Mouse (Mus musculus): Measurements from ENCODE around the gene Ppp1r3f. TPM values are rescaled to one million over a fixed set of nuclear protein-coding genes. Genes with fewer than 3 reads are reported as not detected.

Ppp1r3f gene
- 1.3 and 1.5 TPM in 2 replicates for polyA plus RNA-seq (2016; fragmentation: Nextera tagmentation; extraction: Ambion mirVana)

GRCm38 (mm10) chrX:7574087-7574884 lies at the start of gene Ppp1r3f:
Ppp1r3f (minus strand) TSS chrX:7574283.
- H3K9me3 ChIP-seq (replicated peaks): no peaks in the 10 kb centered on the region
- WGBS: 19% methylated on average over 65 of the region's 65 CpGs

DNA sequence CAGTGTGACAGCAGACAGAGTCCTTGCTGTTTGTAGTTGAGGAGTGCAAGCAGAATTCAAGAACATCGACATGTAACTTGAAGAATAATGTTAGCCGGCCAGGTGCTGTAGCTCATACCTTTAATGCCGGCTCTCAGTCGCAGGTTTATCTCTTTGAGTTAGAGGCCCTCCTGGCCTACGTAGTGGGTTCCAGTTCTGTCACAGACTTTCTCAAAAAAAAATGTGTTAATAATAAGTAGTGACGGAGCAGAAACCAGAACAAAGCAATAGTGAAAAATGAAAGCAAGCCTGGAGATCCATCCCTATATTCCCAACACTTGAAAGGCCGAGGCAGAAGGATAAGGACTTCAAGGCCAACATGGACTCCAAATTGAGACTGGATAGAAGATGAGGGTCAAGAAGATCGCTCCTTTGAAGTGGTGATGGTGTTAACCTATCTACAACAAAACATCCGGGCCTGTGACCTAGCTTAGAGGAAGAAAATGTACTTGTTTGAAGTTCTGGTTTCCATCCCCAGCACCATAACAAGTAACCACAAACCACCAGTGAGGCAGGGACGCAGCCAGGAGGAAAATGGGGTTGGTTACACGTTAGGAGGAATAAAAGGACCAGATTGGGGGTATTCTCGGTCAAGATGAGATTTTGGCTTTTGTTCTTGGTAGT lies 43.9 kb upstream of the Ppp1r3f start:
- 83% methylated on average over 12 of the region's 12 CpGs for WGBS
- H3K27me3 ChIP-seq (ENCODE audit: low read depth, poor library complexity, severe bottlenecking): no peaks in the 10 kb centered on the region
- no peaks in the 10 kb centered on the region for H3K9me3 ChIP-seq (replicated peaks)
- no peak for DNase-seq (ENCODE audit: low spot score)
- no peak overlapping the region for H3K4me3 ChIP-seq
- no peaks in the 10 kb centered on the region for H3K4me1 ChIP-seq
- H3K27ac ChIP-seq: no peak overlapping the region
- H3K36me3 ChIP-seq: no peaks in the 10 kb centered on the region

More at GRCm38 (mm10) chrX:7574087-7574884, at the start of gene Ppp1r3f:
- H3K4me3 ChIP-seq: peak within 1 kb of the TSS; percentile 64
- DNase-seq (ENCODE audit: low spot score): peak; percentile 86
- no peaks in the 10 kb centered on the region for H3K36me3 ChIP-seq
- peak within 1 kb of the TSS; percentile 94 for H3K27ac ChIP-seq
- peaks cover 17% of the 10 kb centered on the region for H3K4me1 ChIP-seq
- H3K27me3 ChIP-seq (ENCODE audit: low read depth, poor library complexity, severe bottlenecking): no peaks in the 10 kb centered on the region

DNA sequence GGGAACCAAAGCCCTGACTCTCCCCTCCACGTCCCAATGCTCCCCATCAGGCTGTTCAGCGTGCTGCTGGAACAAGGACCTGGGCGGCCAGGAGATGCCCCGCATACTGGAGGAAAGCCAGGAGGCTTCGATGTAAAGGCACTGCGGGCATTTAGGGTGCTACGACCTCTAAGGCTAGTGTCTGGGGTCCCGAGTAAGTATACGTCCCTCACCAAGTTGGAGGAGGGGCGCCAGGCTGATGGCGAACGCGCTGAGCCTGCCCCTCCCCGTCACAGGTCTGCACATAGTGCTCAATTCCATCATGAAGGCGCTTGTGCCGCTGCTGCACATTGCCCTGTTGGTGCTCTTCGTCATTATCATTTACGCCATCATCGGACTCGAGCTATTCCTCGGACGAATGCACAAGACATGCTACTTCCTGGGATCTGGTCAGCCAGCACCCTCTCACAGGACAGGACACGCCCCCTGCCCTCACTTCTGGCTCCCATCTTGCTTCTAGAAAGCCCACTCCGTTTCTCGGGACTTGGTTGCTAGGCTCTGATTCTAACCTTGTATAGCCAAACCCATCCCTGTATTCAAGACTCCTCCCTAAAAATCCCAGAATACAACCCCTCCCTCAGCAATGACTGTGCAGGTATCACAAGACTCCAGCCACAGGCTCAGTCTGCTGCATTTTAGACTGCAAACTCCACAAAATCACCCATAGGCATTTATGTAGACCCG lies 36.6 kb upstream of the Ppp1r3f start:
- no peaks in the 10 kb centered on the region for H3K36me3 ChIP-seq
- peak overlapping the region; percentile 50 for H3K4me3 ChIP-seq
- no peaks in the 10 kb centered on the region for H3K9me3 ChIP-seq (replicated peaks)
- H3K27ac ChIP-seq: no peak overlapping the region
- H3K27me3 ChIP-seq (ENCODE audit: low read depth, poor library complexity, severe bottlenecking): peaks cover 21% of the 10 kb centered on the region
- peak; percentile 31 for DNase-seq (ENCODE audit: low spot score)
- WGBS: 17% methylated on average over 26 of the region's 26 CpGs
- 0 out of 2 replicates have a peak, but pooled peaks cover 3% of the 10 kb centered on the region for H3K4me1 ChIP-seq

- peak overlapping the region; percentile 50 for H3K4me3 ChIP-seq
- no peak for DNase-seq (ENCODE audit: low spot score)
- no peaks in the 10 kb centered on the region for H3K9me3 ChIP-seq (replicated peaks)
- H3K27ac ChIP-seq: no peak overlapping the region
- H3K4me1 ChIP-seq: 0 out of 2 replicates have a peak, but pooled peaks cover 3% of the 10 kb centered on the region
- peaks cover 21% of the 10 kb centered on the region for H3K27me3 ChIP-seq (ENCODE audit: low read depth, poor library complexity, severe bottlenecking)
- no peaks in the 10 kb centered on the region for H3K36me3 ChIP-seq
- 25% methylated on average over 21 of the region's 21 CpGs for WGBS
Measured at GRCm38 (mm10) chrX:7610035-7610434, 36.0 kb upstream of the Ppp1r3f start.

DNA sequence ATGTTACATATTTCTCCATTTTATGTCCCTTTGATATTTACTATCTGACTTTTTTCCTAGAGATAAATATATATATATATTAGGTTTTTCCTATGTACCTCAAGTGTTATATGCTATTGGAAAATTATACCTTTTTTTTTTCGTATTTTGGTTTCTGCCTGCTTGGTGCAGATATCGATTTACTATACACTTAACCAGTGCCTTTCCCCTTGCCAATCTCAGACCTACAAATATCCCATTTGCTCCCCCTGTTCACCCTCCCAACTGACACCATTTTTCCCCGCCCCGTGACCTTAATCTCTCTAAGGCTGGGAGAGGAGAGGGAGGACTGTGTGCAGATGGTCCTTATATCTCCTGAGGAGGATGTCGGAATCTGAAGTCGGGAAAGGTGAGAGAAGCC lies 32.7 kb upstream of the Ppp1r3f start, which contains the start of gene Cacna1f:
TSS of gene Cacna1f (plus strand) at position 301 of the 400 bp plus-strand sequence.
- Histone ChIP-seq H3K27me3 (ENCODE audit: low read depth, poor library complexity, severe bottlenecking) (peaks cover 20% of the 10 kb centered on the region), H3K27ac (no peak within 1 kb of the TSS), H3K4me3 (no peak within 1 kb of the TSS), H3K4me1 (peaks cover 8% of the 10 kb centered on the region; the same call in 1 of the 2 replicates), H3K36me3 (0 out of 2 replicates have a peak, but pooled peaks cover 2% of the 10 kb centered on the region), H3K9me3 (replicated peaks) (no peaks in the 10 kb centered on the region)
- WGBS: 75% methylated on average over 6 of the region's 6 CpGs
- DNase-seq (ENCODE audit: low spot score): no peak

DNA sequence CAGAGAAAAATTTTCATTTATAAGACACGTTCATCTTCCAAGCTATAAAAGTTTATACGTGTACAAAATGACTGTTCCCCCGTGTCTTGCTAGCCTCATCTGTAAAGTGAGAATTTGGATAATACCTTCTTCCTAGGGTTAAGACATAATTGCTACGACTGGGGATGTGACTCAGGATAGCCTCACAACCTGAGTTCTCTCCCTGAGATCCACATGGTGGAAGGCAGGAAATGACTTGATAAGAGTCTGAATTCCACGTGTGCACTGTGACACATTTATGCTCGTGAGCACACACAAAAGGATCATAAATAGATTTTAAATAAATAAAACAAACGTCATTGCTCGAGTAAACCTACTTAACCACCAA lies 31.5 kb upstream of the Ppp1r3f start:
- peaks cover 8% of the 10 kb centered on the region; the same call in 1 of the 2 replicates for H3K4me1 ChIP-seq
- 0 out of 2 replicates have a peak, but pooled peaks cover 2% of the 10 kb centered on the region for H3K36me3 ChIP-seq
- peaks cover 8% of the 10 kb centered on the region; the same call in 1 of the 2 replicates for H3K27me3 ChIP-seq (ENCODE audit: low read depth, poor library complexity, severe bottlenecking)
- H3K4me3 ChIP-seq: peak overlapping the region; percentile 54; the same call in 1 of the 2 replicates
- 48% methylated on average over 8 of the region's 8 CpGs for WGBS
- DNase-seq (ENCODE audit: low spot score): no peak
- no peaks in the 10 kb centered on the region for H3K9me3 ChIP-seq (replicated peaks)
- H3K27ac ChIP-seq: no peak overlapping the region

DNA sequence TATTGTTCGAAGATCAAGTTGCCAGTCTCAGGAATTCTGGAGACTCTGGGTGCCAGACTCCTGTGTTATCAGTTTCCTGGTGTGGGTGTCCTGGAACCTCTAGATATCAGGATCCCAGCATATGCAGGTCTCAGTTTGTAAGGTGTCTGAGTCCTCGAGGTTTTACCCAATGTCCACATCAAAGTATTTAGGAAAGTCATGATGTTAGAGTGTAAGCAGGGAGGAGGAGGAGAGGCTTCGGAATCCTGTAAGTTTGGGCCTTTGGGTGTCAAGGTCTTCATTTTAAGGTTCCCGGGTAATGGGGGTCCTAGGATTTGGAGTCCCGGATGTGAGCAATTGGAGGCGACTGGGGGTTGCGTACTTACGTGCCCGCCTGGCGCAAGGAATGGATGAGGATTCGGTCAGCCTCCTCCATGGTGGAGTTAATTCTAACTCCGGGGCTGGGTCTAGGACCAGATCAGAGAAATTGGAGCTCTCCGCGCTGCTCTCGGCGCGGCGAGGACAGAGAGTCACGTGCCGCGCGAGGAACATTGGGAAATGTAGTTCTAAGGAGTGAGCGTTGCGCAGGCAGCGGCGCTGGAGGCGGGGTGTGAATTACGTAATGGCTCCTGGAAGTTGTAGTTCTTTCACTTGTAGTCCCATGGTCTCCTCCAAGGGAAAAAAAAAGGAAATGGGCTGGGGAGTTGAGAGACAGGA lies 30.9 kb upstream of the Ppp1r3f start, which contains the start of gene Ccdc22:
TSS of gene Ccdc22 (minus strand) at position 639 of the 696 bp plus-strand sequence.
- 13% methylated on average over 28 of the region's 28 CpGs for WGBS
- peak within 1 kb of the TSS; percentile 54 for H3K4me3 ChIP-seq
- 0 out of 2 replicates have a peak, but pooled peaks cover 7% of the 10 kb centered on the region for H3K36me3 ChIP-seq
- no peaks in the 10 kb centered on the region for H3K9me3 ChIP-seq (replicated peaks)
- peaks cover 2% of the 10 kb centered on the region; the same call in 1 of the 2 replicates for H3K27me3 ChIP-seq (ENCODE audit: low read depth, poor library complexity, severe bottlenecking)
- H3K4me1 ChIP-seq: peaks cover 6% of the 10 kb centered on the region; the same call in 1 of the 2 replicates
- H3K27ac ChIP-seq: peak within 1 kb of the TSS; percentile 72
- DNase-seq (ENCODE audit: low spot score): peak; percentile 71

DNA sequence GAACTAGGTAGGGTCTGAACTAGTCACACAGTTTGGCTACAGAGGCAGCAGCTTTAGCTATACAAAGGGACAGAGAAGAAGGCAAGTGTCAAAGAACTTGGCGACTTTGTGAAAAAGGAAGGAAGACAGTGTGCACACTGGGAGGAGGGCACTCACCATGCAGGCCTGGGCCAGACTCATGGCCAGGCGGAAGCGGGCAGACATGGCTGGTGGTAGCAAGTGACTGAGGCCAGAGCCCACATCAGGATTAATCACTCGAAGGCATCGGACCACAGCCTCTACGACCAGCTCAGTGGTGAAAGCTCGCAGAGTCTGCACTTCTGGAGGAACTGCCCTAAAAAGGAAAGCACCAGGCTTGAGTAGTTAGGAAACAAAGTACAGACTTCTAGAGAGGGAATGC lies 29.9 kb upstream of the Ppp1r3f start:
- WGBS: 88% methylated on average over 7 of the region's 7 CpGs
- peaks cover 6% of the 10 kb centered on the region; the same call in 1 of the 2 replicates for H3K4me1 ChIP-seq
- H3K36me3 ChIP-seq: peaks cover 16% of the 10 kb centered on the region
- H3K9me3 ChIP-seq (replicated peaks): no peaks in the 10 kb centered on the region
- no peak for DNase-seq (ENCODE audit: low spot score)
- no peaks in the 10 kb centered on the region for H3K27me3 ChIP-seq (ENCODE audit: low read depth, poor library complexity, severe bottlenecking)
- H3K4me3 ChIP-seq: peak overlapping the region; percentile 54; the same call in 1 of the 2 replicates
- H3K27ac ChIP-seq: no peak overlapping the region

DNA sequence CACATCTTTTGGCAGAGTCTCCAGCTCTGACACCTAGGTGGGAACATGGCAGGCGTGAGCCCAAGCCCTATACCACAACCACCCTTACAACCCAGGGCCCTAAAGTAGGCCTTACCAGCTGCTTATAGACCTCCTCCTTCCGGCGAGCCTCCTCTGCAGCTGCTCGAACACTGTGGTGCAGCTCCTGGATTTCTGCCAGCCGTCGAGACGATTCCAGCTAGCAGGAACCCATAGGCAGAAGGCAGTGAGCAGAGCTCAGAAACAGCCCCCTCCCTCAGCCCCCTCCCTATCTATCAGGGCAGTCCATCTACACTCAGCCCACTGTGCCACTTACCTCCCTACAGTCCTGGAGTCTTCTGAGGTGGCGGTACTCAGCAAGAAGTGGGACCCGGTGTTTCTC lies 21.3 kb upstream of the Ppp1r3f start:
- Histone ChIP-seq H3K4me3 (no peak overlapping the region), H3K27me3 (ENCODE audit: low read depth, poor library complexity, severe bottlenecking) (no peaks in the 10 kb centered on the region), H3K9me3 (replicated peaks) (no peaks in the 10 kb centered on the region), H3K27ac (no peak overlapping the region), H3K36me3 (peaks cover 81% of the 10 kb centered on the region), H3K4me1 (no peaks in the 10 kb centered on the region)
- 91% methylated on average over 9 of the region's 9 CpGs for WGBS
- no peak for DNase-seq (ENCODE audit: low spot score)

DNA sequence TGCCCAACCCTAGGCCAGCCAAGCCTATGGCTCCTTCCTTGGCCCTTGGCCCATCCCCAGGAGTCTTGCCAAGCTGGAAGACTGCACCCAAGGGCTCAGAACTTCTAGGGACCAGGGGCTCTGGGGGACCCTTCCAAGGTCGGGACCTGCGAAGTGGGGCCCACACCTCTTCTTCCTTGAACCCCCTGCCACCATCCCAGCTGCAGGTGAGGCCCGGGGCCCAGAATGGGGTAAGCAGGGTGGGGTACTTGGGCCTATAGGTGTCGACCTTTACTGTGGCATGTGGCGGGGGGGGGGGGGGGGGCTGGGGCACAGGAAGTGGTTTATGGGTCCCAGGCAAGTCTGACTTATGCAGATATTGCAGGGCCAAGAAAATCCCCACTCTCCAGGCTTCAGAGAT lies 12.3 kb upstream of the Ppp1r3f start:
- no peak for DNase-seq (ENCODE audit: low spot score)
- H3K9me3 ChIP-seq (replicated peaks): no peaks in the 10 kb centered on the region
- H3K4me3 ChIP-seq: no peak overlapping the region
- WGBS: 96% methylated on average over 3 of the region's 5 CpGs
- H3K36me3 ChIP-seq: peaks cover 29% of the 10 kb centered on the region
- H3K4me1 ChIP-seq: no peaks in the 10 kb centered on the region
- no peak overlapping the region for H3K27ac ChIP-seq
- no peaks in the 10 kb centered on the region for H3K27me3 ChIP-seq (ENCODE audit: low read depth, poor library complexity, severe bottlenecking)

DNA sequence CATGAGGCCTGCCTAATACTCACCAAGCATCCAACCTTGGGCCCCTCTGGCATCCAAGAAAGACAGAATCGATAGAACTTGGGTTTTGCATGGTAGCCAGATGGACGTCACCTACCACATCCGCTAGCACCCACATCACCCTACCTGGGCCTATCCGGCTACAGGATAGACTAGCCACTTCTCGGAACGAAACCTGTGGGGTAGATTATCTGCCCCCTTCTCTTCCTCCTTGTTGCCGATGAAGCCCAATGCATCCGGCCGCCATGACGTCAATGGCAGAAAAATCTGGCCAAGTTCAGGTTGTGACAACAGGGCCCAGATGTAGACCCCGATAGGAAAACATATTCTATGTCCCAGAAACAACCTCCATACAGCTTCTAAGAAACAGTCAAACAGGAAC lies 9.8 kb upstream of the Ppp1r3f start:
- H3K9me3 ChIP-seq (replicated peaks): no peaks in the 10 kb centered on the region
- no peaks in the 10 kb centered on the region for H3K27me3 ChIP-seq (ENCODE audit: low read depth, poor library complexity, severe bottlenecking)
- H3K4me1 ChIP-seq: no peaks in the 10 kb centered on the region
- peaks cover 12% of the 10 kb centered on the region; the same call in 1 of the 2 replicates for H3K36me3 ChIP-seq
- no peak overlapping the region for H3K27ac ChIP-seq
- WGBS: 98% methylated on average over 11 of the region's 11 CpGs
- H3K4me3 ChIP-seq: no peak overlapping the region
- no peak for DNase-seq (ENCODE audit: low spot score)

DNA sequence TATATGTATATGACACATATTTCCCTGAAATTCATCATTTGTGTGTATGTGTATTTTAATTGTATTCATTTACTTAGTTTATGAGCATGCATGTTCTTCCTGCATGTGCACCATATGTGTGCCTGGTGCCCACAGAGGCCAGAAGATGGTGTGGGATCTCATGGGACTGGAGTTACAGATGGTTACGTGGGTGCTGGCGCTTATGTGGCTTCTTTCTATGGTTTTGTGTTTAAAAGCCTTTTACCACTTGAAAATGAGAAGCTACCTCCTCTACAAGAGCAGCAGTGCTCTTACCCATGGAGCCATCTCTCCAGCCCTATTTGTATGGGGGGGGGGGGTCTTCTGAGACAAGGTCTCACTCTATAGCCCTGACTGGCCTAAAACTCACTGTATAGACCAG lies 7.1 kb upstream of the Ppp1r3f start:
- WGBS: 100% methylated on average over 2 of the region's 2 CpGs
- Histone ChIP-seq H3K4me1 (no peaks in the 10 kb centered on the region), H3K36me3 (no peaks in the 10 kb centered on the region), H3K27me3 (ENCODE audit: low read depth, poor library complexity, severe bottlenecking) (no peaks in the 10 kb centered on the region), H3K27ac (no peak overlapping the region), H3K9me3 (replicated peaks) (no peaks in the 10 kb centered on the region), H3K4me3 (no peak overlapping the region)
- no peak for DNase-seq (ENCODE audit: low spot score)

All from limb, embryonic 10.5 days (tissue).